Comparison of ENCODE assay signal across 8 mouse cellular contexts in genomic region chr1:105680587-105680986, GRCm38 (mm10). TPM values are rescaled to one million over a fixed set of nuclear protein-coding genes. Genes with fewer than 3 reads are reported as not detected.
DNase-seq lines count a peak whose midpoint lies in the region; ATAC-seq and TF ChIP-seq lines count a peak whose summit lies in the region.

No protein-coding gene starts in this region.

- H3K27ac ChIP-seq in forebrain, embryonic 11.5 days (ENCODE audit: low read depth, low read length), result no peak overlapping the region
- no peak overlapping the region for H3K27ac ChIP-seq in forebrain, embryonic 12.5 days
- H3K27ac ChIP-seq in kidney, postnatal 0 days, result no peak overlapping the region

- TF ChIP-seq CTCF in kidney, postnatal 0 days (IDR thresholded peaks at IDR 0.05; ENCODE audit: low read depth), result peak; percentile 70

- no peaks in the 10 kb centered on the region for H3K9me3 ChIP-seq in forebrain, embryonic 11.5 days (ENCODE audit: control insufficient read depth, low read length)
- H3K9me3 ChIP-seq in forebrain, embryonic 12.5 days, result no peaks in the 10 kb centered on the region
- H3K9me3 ChIP-seq in kidney, postnatal 0 days (replicated peaks; ENCODE audit: low read length), result no peaks in the 10 kb centered on the region

- ATAC-seq in forebrain, embryonic 11.5 days (replicated peaks; ENCODE audit: low FRiP score), result 0 out of 2 replicates have a peak, but pooled peaks have one; percentile 27
- no peak for ATAC-seq in forebrain, embryonic 12.5 days (ENCODE audit: low FRiP score)
- ATAC-seq in kidney, postnatal 0 days (replicated peaks; ENCODE audit: low FRiP score, low read depth), result no peak

- no peaks in the 10 kb centered on the region for H3K4me1 ChIP-seq in forebrain, embryonic 11.5 days (replicated peaks; ENCODE audit: control insufficient read depth, insufficient read depth, low read length)
- no peaks in the 10 kb centered on the region for H3K4me1 ChIP-seq in forebrain, embryonic 12.5 days
- no peaks in the 10 kb centered on the region for H3K4me1 ChIP-seq in kidney, postnatal 0 days (replicated peaks; ENCODE audit: insufficient read depth, low read length)

- H3K4me3 ChIP-seq in forebrain, embryonic 11.5 days (ENCODE audit: low read depth, low read length), result no peak overlapping the region
- no peak overlapping the region for H3K4me3 ChIP-seq in forebrain, embryonic 12.5 days (replicated peaks)
- H3K4me3 ChIP-seq in kidney, postnatal 0 days (replicated peaks; ENCODE audit: low read depth, low read length), result no peak overlapping the region

- 92% methylated on average over 1 of the region's 1 CpGs for WGBS in forebrain, embryonic 11.5 days
- WGBS in forebrain, embryonic 12.5 days, result 78% methylated on average over 1 of the region's 1 CpGs
- WGBS in kidney, postnatal 0 days, result 91% methylated on average over 1 of the region's 1 CpGs

- no peak overlapping the region for H3K9ac ChIP-seq in forebrain, embryonic 11.5 days (ENCODE audit: low read length)
- no peak overlapping the region for H3K9ac ChIP-seq in forebrain, embryonic 12.5 days
- H3K9ac ChIP-seq in kidney, postnatal 0 days (ENCODE audit: low read depth, low read length), result no peak overlapping the region

- no peak overlapping the region for H3K4me2 ChIP-seq in forebrain, embryonic 11.5 days (ENCODE audit: low read depth, low read length, severe bottlenecking)
- H3K4me2 ChIP-seq in forebrain, embryonic 12.5 days, result no peak overlapping the region
- H3K4me2 ChIP-seq in kidney, postnatal 0 days (ENCODE audit: low read length), result no peak overlapping the region

- no peaks in the 10 kb centered on the region for H3K36me3 ChIP-seq in forebrain, embryonic 11.5 days (ENCODE audit: control insufficient read depth, insufficient read depth, low read length)
- no peaks in the 10 kb centered on the region for H3K36me3 ChIP-seq in forebrain, embryonic 12.5 days (replicated peaks)
- H3K36me3 ChIP-seq in kidney, postnatal 0 days (ENCODE audit: insufficient read depth, low read length), result 0 out of 2 replicates have a peak, but pooled peaks cover 9% of the 10 kb centered on the region

- no peak for DNase-seq in forebrain, embryonic 11.5 days (ENCODE audit: low spot score)
- peak; percentile 12 for DNase-seq in urinary bladder, postnatal 14 days (ENCODE audit: low spot score)
- DNase-seq in urinary bladder, postnatal 10 days (ENCODE audit: low spot score), result no peak
- peak; percentile 40 for DNase-seq in kidney, postnatal 0 days (ENCODE audit: low spot score)
- peak; percentile 54 for DNase-seq in naive thymus-derived CD4-positive, alpha-beta T cell, adult 2 months (ENCODE audit: low read depth)
- DNase-seq in right cerebral cortex, postnatal 14 days, result no peak
- no peak for DNase-seq in frontal cortex, postnatal 10 days (ENCODE audit: low spot score in 2 of 2)

- no peaks in the 10 kb centered on the region for H3K27me3 ChIP-seq in forebrain, embryonic 11.5 days (ENCODE audit: control insufficient read depth, insufficient read depth, low read length)
- no peaks in the 10 kb centered on the region for H3K27me3 ChIP-seq in forebrain, embryonic 12.5 days
- H3K27me3 ChIP-seq in kidney, postnatal 0 days (ENCODE audit: insufficient read depth, low read length), result no peaks in the 10 kb centered on the region

RNA-seq across cellular contexts. Expression of gene Relch, which starts 16.9 kb away (rescaled TPM):
- 28.5 and 33.0 TPM in 2 replicates for polyA plus RNA-seq in forebrain, embryonic 11.5 days (2014; fragmentation: Nextera tagmentation; extraction: Ambion mirVana)
- polyA plus RNA-seq in forebrain, embryonic 12.5 days (2016; fragmentation: Nextera tagmentation; extraction: Ambion mirVana), result 39.8 and 40.6 TPM in 2 replicates
- 21.8 and 22.5 TPM in 2 replicates for polyA plus RNA-seq in kidney, postnatal 0 days (2015; fragmentation: Nextera tagmentation; extraction: Ambion mirVana)

RNA-seq across cellular contexts. Expression of gene Pign, which starts 17.1 kb away (rescaled TPM):
- 14.3 and 15.9 TPM in 2 replicates for polyA plus RNA-seq in forebrain, embryonic 11.5 days (2014; fragmentation: Nextera tagmentation; extraction: Ambion mirVana)
- polyA plus RNA-seq in forebrain, embryonic 12.5 days (2016; fragmentation: Nextera tagmentation; extraction: Ambion mirVana), result 15.5 and 18.3 TPM in 2 replicates
- 8.4 and 9.6 TPM in 2 replicates for polyA plus RNA-seq in kidney, postnatal 0 days (2015; fragmentation: Nextera tagmentation; extraction: Ambion mirVana)

Comparison
In these comparisons a context has a peak if more than half of its experiments do, and no peak if none do; other contexts are left out.
1. DNase-seq: peak in urinary bladder, postnatal 14 days (single experiment), kidney, postnatal 0 days (single experiment) and naive thymus-derived CD4-positive, alpha-beta T cell, adult 2 months (single experiment); none in forebrain, embryonic 11.5 days (single experiment), urinary bladder, postnatal 10 days (single experiment), right cerebral cortex, postnatal 14 days (single experiment) and frontal cortex, postnatal 10 days (0 of 2).